Mouse (Mus musculus): ENCODE results near the gene Zfp280b. TPM values are rescaled to one million over a fixed set of nuclear protein-coding genes. Genes with fewer than 3 reads are reported as not detected.
"Not testable (repeated sequence)": the region's sequence is repeated elsewhere in the genome, so short reads cannot be mapped to it uniquely, and the experiment has no call there.

Gene Zfp280b
- 16.4 and 16.6 TPM in 2 replicates for polyA plus RNA-seq (2015; fragmentation: Nextera tagmentation; extraction: Ambion mirVana)

GRCm38 (mm10) chr10:76032402-76033118, at the start of gene Zfp280b:
Gene Zfp280b (plus strand): TSS chr10:76032650.
- H3K4me3 ChIP-seq (ENCODE audit: low read length): peak within 1 kb of the TSS; percentile 92
- H3K27ac ChIP-seq (ENCODE audit: low read length): peak within 1 kb of the TSS; percentile 72
- no peaks in the 10 kb centered on the region for H3K27me3 ChIP-seq (replicated peaks; ENCODE audit: control insufficient read depth, insufficient read depth, low read length)
- under 1% methylated on average over 57 of the region's 58 CpGs for WGBS
- peak; percentile 99 for ATAC-seq
- peaks cover 6% of the 10 kb centered on the region for H3K4me1 ChIP-seq (ENCODE audit: control insufficient read depth, insufficient read depth, low read length)
- H3K9ac ChIP-seq (ENCODE audit: low read depth, low read length): peak within 1 kb of the TSS; percentile 96
- H3K36me3 ChIP-seq (ENCODE audit: control insufficient read depth, insufficient read depth, low read length): no peaks in the 10 kb centered on the region
- H3K9me3 ChIP-seq (ENCODE audit: control insufficient read depth, low read length): no peaks in the 10 kb centered on the region
- peak within 1 kb of the TSS; percentile 83 for H3K4me2 ChIP-seq (ENCODE audit: low read depth, low read length)

- Histone ChIP-seq H3K4me3 (ENCODE audit: low read length) (no peak overlapping the region), H3K9me3 (ENCODE audit: control insufficient read depth, low read length) (no peaks in the 10 kb centered on the region), H3K4me2 (ENCODE audit: low read depth, low read length) (no peak overlapping the region), H3K27ac (ENCODE audit: low read length) (no peak overlapping the region), H3K36me3 (ENCODE audit: control insufficient read depth, insufficient read depth, low read length) (no peaks in the 10 kb centered on the region), H3K4me1 (ENCODE audit: control insufficient read depth, insufficient read depth, low read length) (no peaks in the 10 kb centered on the region), H3K27me3 (replicated peaks; ENCODE audit: control insufficient read depth, insufficient read depth, low read length) (no peaks in the 10 kb centered on the region), H3K9ac (ENCODE audit: low read depth, low read length) (no peak overlapping the region)
- WGBS: 84% methylated on average over 4 of the region's 4 CpGs
- ATAC-seq: no peak
Measured at GRCm38 (mm10) chr10:75990430-75991042, 41.9 kb upstream of the Zfp280b start.

GRCm38 (mm10) chr10:75993616-75994240, 38.7 kb upstream of the Zfp280b start:
- no peak overlapping the region for H3K4me2 ChIP-seq (ENCODE audit: low read depth, low read length)
- ATAC-seq: no peak
- H3K9me3 ChIP-seq (ENCODE audit: control insufficient read depth, low read length): no peaks in the 10 kb centered on the region
- H3K36me3 ChIP-seq (ENCODE audit: control insufficient read depth, insufficient read depth, low read length): no peaks in the 10 kb centered on the region
- no peak overlapping the region for H3K27ac ChIP-seq (ENCODE audit: low read length)
- WGBS: 86% methylated on average over 15 of the region's 15 CpGs
- no peaks in the 10 kb centered on the region for H3K27me3 ChIP-seq (replicated peaks; ENCODE audit: control insufficient read depth, insufficient read depth, low read length)
- no peak overlapping the region for H3K4me3 ChIP-seq (ENCODE audit: low read length)
- no peaks in the 10 kb centered on the region for H3K4me1 ChIP-seq (ENCODE audit: control insufficient read depth, insufficient read depth, low read length)
- no peak overlapping the region for H3K9ac ChIP-seq (ENCODE audit: low read depth, low read length)

GRCm38 (mm10) chr10:75994531-75995210, 37.8 kb upstream of the Zfp280b start:
- not testable (repeated sequence) for H3K9ac ChIP-seq (ENCODE audit: low read depth, low read length); H3K4me3 ChIP-seq (ENCODE audit: low read length); H3K4me2 ChIP-seq (ENCODE audit: low read depth, low read length); H3K27me3 ChIP-seq (replicated peaks; ENCODE audit: control insufficient read depth, insufficient read depth, low read length); H3K36me3 ChIP-seq (ENCODE audit: control insufficient read depth, insufficient read depth, low read length); ATAC-seq; H3K27ac ChIP-seq (ENCODE audit: low read length); H3K9me3 ChIP-seq (ENCODE audit: control insufficient read depth, low read length); H3K4me1 ChIP-seq (ENCODE audit: control insufficient read depth, insufficient read depth, low read length)
- WGBS: 76% methylated on average over 12 of the region's 13 CpGs

- no peaks in the 10 kb centered on the region for H3K27me3 ChIP-seq (replicated peaks; ENCODE audit: control insufficient read depth, insufficient read depth, low read length)
- ATAC-seq: no peak
- 87% methylated on average over 11 of the region's 11 CpGs for WGBS
Measured at GRCm38 (mm10) chr10:75995463-75995862, 37.0 kb upstream of the Zfp280b start.

GRCm38 (mm10) chr10:75996315-75996714, 36.1 kb upstream of the Zfp280b start:
- no peaks in the 10 kb centered on the region for H3K27me3 ChIP-seq (replicated peaks; ENCODE audit: control insufficient read depth, insufficient read depth, low read length)
- no peaks in the 10 kb centered on the region for H3K36me3 ChIP-seq (ENCODE audit: control insufficient read depth, insufficient read depth, low read length)
- H3K9me3 ChIP-seq (ENCODE audit: control insufficient read depth, low read length): no peaks in the 10 kb centered on the region
- no peak for ATAC-seq
- H3K27ac ChIP-seq (ENCODE audit: low read length): no peak overlapping the region
- no peaks in the 10 kb centered on the region; the same call in 1 of the 2 replicates for H3K4me1 ChIP-seq (ENCODE audit: control insufficient read depth, insufficient read depth, low read length)
- no peak overlapping the region for H3K4me3 ChIP-seq (ENCODE audit: low read length)
- H3K9ac ChIP-seq (ENCODE audit: low read depth, low read length): no peak overlapping the region
- H3K4me2 ChIP-seq (ENCODE audit: low read depth, low read length): no peak overlapping the region
- 29% methylated on average over 3 of the region's 3 CpGs for WGBS

More at GRCm38 (mm10) chr10:75995463-75995862, 37.0 kb upstream of the Zfp280b start:
- Histone ChIP-seq H3K4me3 (ENCODE audit: low read length) (no peak overlapping the region), H3K4me2 (ENCODE audit: low read depth, low read length) (no peak overlapping the region), H3K36me3 (ENCODE audit: control insufficient read depth, insufficient read depth, low read length) (no peaks in the 10 kb centered on the region), H3K9ac (ENCODE audit: low read depth, low read length) (no peak overlapping the region), H3K9me3 (ENCODE audit: control insufficient read depth, low read length) (no peaks in the 10 kb centered on the region), H3K27ac (ENCODE audit: low read length) (no peak overlapping the region), H3K4me1 (ENCODE audit: control insufficient read depth, insufficient read depth, low read length) (no peaks in the 10 kb centered on the region)

GRCm38 (mm10) chr10:76001160-76001559, 31.3 kb upstream of the Zfp280b start:
- 25% methylated on average over 7 of the region's 7 CpGs for WGBS
- Histone ChIP-seq H3K4me1 (ENCODE audit: control insufficient read depth, insufficient read depth, low read length) (no peaks in the 10 kb centered on the region; the same call in 1 of the 2 replicates), H3K27ac (ENCODE audit: low read length) (no peak overlapping the region), H3K36me3 (ENCODE audit: control insufficient read depth, insufficient read depth, low read length) (no peaks in the 10 kb centered on the region), H3K4me3 (ENCODE audit: low read length) (no peak overlapping the region), H3K9ac (ENCODE audit: low read depth, low read length) (no peak overlapping the region), H3K9me3 (ENCODE audit: control insufficient read depth, low read length) (no peaks in the 10 kb centered on the region), H3K27me3 (replicated peaks; ENCODE audit: control insufficient read depth, insufficient read depth, low read length) (no peaks in the 10 kb centered on the region), H3K4me2 (ENCODE audit: low read depth, low read length) (no peak overlapping the region)
- no peak for ATAC-seq

GRCm38 (mm10) chr10:76002101-76002521, 30.3 kb upstream of the Zfp280b start:
- no peak overlapping the region for H3K9ac ChIP-seq (ENCODE audit: low read depth, low read length)
- WGBS: 22% methylated on average over 3 of the region's 3 CpGs
- no peak overlapping the region for H3K4me3 ChIP-seq (ENCODE audit: low read length)
- H3K9me3 ChIP-seq (ENCODE audit: control insufficient read depth, low read length): no peaks in the 10 kb centered on the region
- H3K4me1 ChIP-seq (ENCODE audit: control insufficient read depth, insufficient read depth, low read length): no peaks in the 10 kb centered on the region; the same call in 1 of the 2 replicates
- ATAC-seq: no peak
- no peak overlapping the region for H3K4me2 ChIP-seq (ENCODE audit: low read depth, low read length)
- H3K36me3 ChIP-seq (ENCODE audit: control insufficient read depth, insufficient read depth, low read length): no peaks in the 10 kb centered on the region
- no peak overlapping the region for H3K27ac ChIP-seq (ENCODE audit: low read length)
- H3K27me3 ChIP-seq (replicated peaks; ENCODE audit: control insufficient read depth, insufficient read depth, low read length): no peaks in the 10 kb centered on the region

GRCm38 (mm10) chr10:76002615-76003014, 29.8 kb upstream of the Zfp280b start:
- no peak for ATAC-seq
- no peak overlapping the region for H3K9ac ChIP-seq (ENCODE audit: low read depth, low read length)
- no peaks in the 10 kb centered on the region for H3K27me3 ChIP-seq (replicated peaks; ENCODE audit: control insufficient read depth, insufficient read depth, low read length)
- H3K4me3 ChIP-seq (ENCODE audit: low read length): no peak overlapping the region
- no peaks in the 10 kb centered on the region for H3K36me3 ChIP-seq (ENCODE audit: control insufficient read depth, insufficient read depth, low read length)
- H3K4me2 ChIP-seq (ENCODE audit: low read depth, low read length): no peak overlapping the region
- WGBS: 64% methylated on average over 2 of the region's 2 CpGs
- H3K9me3 ChIP-seq (ENCODE audit: control insufficient read depth, low read length): no peaks in the 10 kb centered on the region
- H3K27ac ChIP-seq (ENCODE audit: low read length): no peak overlapping the region
- no peaks in the 10 kb centered on the region; the same call in 1 of the 2 replicates for H3K4me1 ChIP-seq (ENCODE audit: control insufficient read depth, insufficient read depth, low read length)
